Mouse (Mus musculus) kidney, postnatal 0 days (tissue): ENCODE data around the gene Hist1h2aa. TPM values are rescaled to one million over a fixed set of nuclear protein-coding genes. Genes with fewer than 3 reads are reported as not detected.

Experiments
- ATAC-seq: fragments of 200-750 bp; cut with Nextera tagmentation; replicated peaks from 2 replicates; pipeline ENCODE4 v1.8.0; 2017; ENCODE audit warnings: low read depth, moderate number of reproducible peaks, moderate TSS enrichment, moderate library complexity; ENCODE audit not compliant: low FRiP score
- DNase-seq: peaks from one replicate; pipeline ENCODE4 v3.0.0-alpha.2; 2016; ENCODE audit warnings: low spot score
- H3K27ac ChIP-seq: fragments of 300-500 bp; sonication (generic); 2 replicates; pipeline ENCODE4 v1.5.1; 2014; ENCODE audit warnings: mild to moderate bottlenecking
- H3K27me3 ChIP-seq: fragments of 300-500 bp; sonication (generic); 2 replicates; pipeline ENCODE4 v1.6.1; 2014; ENCODE audit warnings: low read length, mixed read lengths; ENCODE audit not compliant: insufficient read depth
- H3K36me3 ChIP-seq: fragments of 300-500 bp; sonication (generic); 2 replicates; pipeline ENCODE4 v1.6.1; 2014; ENCODE audit warnings: low read length, mixed read lengths; ENCODE audit not compliant: insufficient read depth
- H3K4me1 ChIP-seq: fragments of 300-500 bp; sonication (generic); replicated peaks from 2 replicates; pipeline ENCODE4 v1.6.1; 2014; ENCODE audit warnings: antibody characterized with exemption, low read length, mixed read lengths; ENCODE audit not compliant: insufficient read depth
- H3K4me2 ChIP-seq: fragments of 300-500 bp; sonication (generic); 2 replicates; pipeline ENCODE4 v1.6.1; 2014; ENCODE audit warnings: mild to moderate bottlenecking, low read length, moderate library complexity, mixed read lengths
- H3K4me3 ChIP-seq: fragments of 300-500 bp; sonication (generic); replicated peaks from 2 replicates; pipeline ENCODE4 v1.5.1; 2014; ENCODE audit warnings: low read depth, low read length
- H3K9ac ChIP-seq: fragments of 300-500 bp; sonication (generic); 2 replicates; pipeline ENCODE4 v1.6.1; 2014; ENCODE audit warnings: low read depth, low read length
- H3K9me3 ChIP-seq: fragments of 300-500 bp; sonication (generic); replicated peaks from 2 replicates; pipeline ENCODE4 v1.6.1; 2016; ENCODE audit warnings: low read length, inconsistent platforms, mixed read lengths
- CTCF ChIP-seq: IDR thresholded peaks from 2 replicates; pipeline ENCODE4 v1.5.1; 2016; ENCODE audit warnings: antibody characterized with exemption, low read depth, mild to moderate bottlenecking, moderate library complexity
- WGBS: fragments of 180-500 bp; shearing (Covaris S2); extraction: QIAGEN DNeasy Blood & Tissue Kit; methylation state at CpG from one replicate; pipeline ENCODE4 v1.1.7; 2014; 5-methylcytosine and 5-hydroxymethylcytosine counted together
- polyA plus RNA-seq: library from polyadenylated mRNA; unstranded; fragments of >200 nt; fragmentation: Nextera tagmentation; extraction: Ambion mirVana; gene quantifications from 2 replicates; pipeline ENCODE4 v1.2.1, GENCODE M21; 2015

Gene Hist1h2aa
- polyA plus RNA-seq, 1 experiment from 2014 or later: not detected

GRCm38 (mm10) chr13:23938699-23939098 lies 4.4 kb downstream of the Hist1h2aa start:
- Histone ChIP-seq H3K4me3 (no peak overlapping the region), H3K4me2 (no peak overlapping the region), H3K4me1 (no peaks in the 10 kb centered on the region), H3K36me3 (no peaks in the 10 kb centered on the region), H3K9me3 (no peaks in the 10 kb centered on the region), H3K27me3 (no peaks in the 10 kb centered on the region), H3K9ac (no peak overlapping the region), H3K27ac (no peak overlapping the region)
- ATAC-seq: no peak
- WGBS: 88% methylated on average over 1 of the region's 1 CpGs
- no peak for DNase-seq
- TF ChIP-seq CTCF: no peak

GRCm38 (mm10) chr13:23940291-23940690 lies 6.0 kb downstream of the Hist1h2aa start:
- H3K27ac ChIP-seq: no peak overlapping the region
- no peaks in the 10 kb centered on the region for H3K36me3 ChIP-seq
- H3K27me3 ChIP-seq: no peaks in the 10 kb centered on the region
- DNase-seq (peak; percentile 65), ATAC-seq (peak; percentile 49; the same call in 1 of the 2 replicates)
- no peaks in the 10 kb centered on the region for H3K4me1 ChIP-seq
- H3K4me3 ChIP-seq: no peak overlapping the region
- no peak overlapping the region for H3K4me2 ChIP-seq
- no peak overlapping the region for H3K9ac ChIP-seq
- no peak for TF ChIP-seq CTCF
- H3K9me3 ChIP-seq: no peaks in the 10 kb centered on the region
- WGBS: 50% methylated on average over 6 of the region's 6 CpGs

- H3K27ac ChIP-seq: no peak overlapping the region
- DNase-seq (peak; percentile 15), ATAC-seq (no peak)
- H3K4me2 ChIP-seq: no peak overlapping the region
- no peaks in the 10 kb centered on the region for H3K36me3 ChIP-seq
- H3K9me3 ChIP-seq: no peaks in the 10 kb centered on the region
- H3K27me3 ChIP-seq: no peaks in the 10 kb centered on the region
- 66% methylated on average over 2 of the region's 2 CpGs for WGBS
- TF ChIP-seq CTCF: peak; percentile 59
- no peak overlapping the region for H3K9ac ChIP-seq
- H3K4me3 ChIP-seq: no peak overlapping the region
- H3K4me1 ChIP-seq: no peaks in the 10 kb centered on the region
These were observed 8.6 kb downstream of the Hist1h2aa start for GRCm38 (mm10) chr13:23942861-23943260.

- TF ChIP-seq CTCF: no peak
- Histone ChIP-seq H3K4me2 (no peak overlapping the region), H3K4me3 (no peak overlapping the region), H3K36me3 (no peaks in the 10 kb centered on the region), H3K27ac (no peak overlapping the region), H3K9ac (no peak overlapping the region), H3K27me3 (no peaks in the 10 kb centered on the region), H3K9me3 (no peaks in the 10 kb centered on the region), H3K4me1 (no peaks in the 10 kb centered on the region)
- ATAC-seq: no peak
- DNase-seq: no peak
- 39% methylated on average over 2 of the region's 2 CpGs for WGBS
These were observed 12.0 kb downstream of the Hist1h2aa start for GRCm38 (mm10) chr13:23946254-23946653.

GRCm38 (mm10) chr13:23949484-23950246 lies 15.4 kb downstream of the Hist1h2aa start:
- Histone ChIP-seq H3K9me3 (no peaks in the 10 kb centered on the region), H3K9ac (no peak overlapping the region), H3K27me3 (no peaks in the 10 kb centered on the region), H3K4me1 (no peaks in the 10 kb centered on the region), H3K27ac (no peak overlapping the region), H3K36me3 (no peaks in the 10 kb centered on the region), H3K4me2 (no peak overlapping the region), H3K4me3 (no peak overlapping the region)
- ATAC-seq: no peak
- WGBS: 64% methylated on average over 14 of the region's 14 CpGs
- TF ChIP-seq CTCF: no peak
- no peak for DNase-seq

GRCm38 (mm10) chr13:23950928-23951327 lies 16.7 kb downstream of the Hist1h2aa start:
- Histone ChIP-seq H3K9ac (no peak overlapping the region), H3K9me3 (no peaks in the 10 kb centered on the region), H3K4me2 (no peak overlapping the region), H3K4me3 (no peak overlapping the region), H3K36me3 (no peaks in the 10 kb centered on the region), H3K4me1 (no peaks in the 10 kb centered on the region), H3K27me3 (no peaks in the 10 kb centered on the region), H3K27ac (no peak overlapping the region)
- ATAC-seq (no peak), DNase-seq (no peak)
- peak; percentile 62 for TF ChIP-seq CTCF
- 58% methylated on average over 3 of the region's 3 CpGs for WGBS
